Mouse (Mus musculus): ENCODE measurements around the gene Fbxl18.

DNA sequence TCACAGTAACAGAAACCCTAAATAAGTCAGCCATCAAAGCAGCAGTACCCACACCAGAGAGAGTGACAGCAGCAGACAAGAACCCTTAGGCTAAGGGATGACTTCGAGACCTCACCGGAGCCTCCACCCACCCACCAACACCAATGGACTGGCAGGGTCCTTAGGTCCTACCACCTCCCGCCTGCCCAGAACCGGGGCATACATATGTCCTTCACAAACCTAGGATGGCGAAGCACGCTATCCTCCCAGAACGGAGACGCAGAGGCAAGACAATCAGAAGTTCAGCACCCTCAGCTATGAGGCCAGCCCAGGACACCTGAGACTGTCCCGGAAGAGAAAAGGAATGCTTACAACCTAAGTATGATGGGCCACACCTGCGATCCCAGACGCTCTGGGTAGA is 12.8 kb downstream of the Fbxl18 start:
- no peak for TF ChIP-seq CTCF (conservative IDR thresholded peaks at IDR 0.05; ENCODE audit: insufficient read depth, insufficient read length, low read depth, low read length)
- no peak for TF ChIP-seq POLR2A (IDR thresholded peaks at IDR 0.05; ENCODE audit: low read depth, low read length)

Data from kidney, adult 2 months (tissue).